Mouse (Mus musculus) liver, postnatal 0 days (tissue): Measurements from ENCODE around the gene Cep350. TPM values are rescaled to one million over a fixed set of nuclear protein-coding genes. Genes with fewer than 3 reads are reported as not detected.

Source experiments
- ATAC-seq: fragments of 200-750 bp; cut with Nextera tagmentation; 2 replicates; pipeline ENCODE4 v1.8.0; 2017; ENCODE audit warnings: mild to moderate bottlenecking, moderate library complexity
- DNase-seq: peaks from one replicate; pipeline ENCODE4 v3.0.0-alpha.2; 2016
- H3K27ac ChIP-seq: fragments of 300-500 bp; sonication (generic); 2 replicates; pipeline ENCODE4 v1.5.1; 2014; ENCODE audit warnings: antibody characterized with exemption, moderate library complexity, mild to moderate bottlenecking, low read depth
- H3K27me3 ChIP-seq: fragments of 300-500 bp; sonication (generic); 2 replicates; pipeline ENCODE4 v1.6.1; 2014; ENCODE audit warnings: low read length, control low read depth, mixed read lengths; ENCODE audit not compliant: insufficient read depth
- H3K36me3 ChIP-seq: fragments of 300-500 bp; sonication (generic); replicated peaks from 2 replicates; pipeline ENCODE4 v1.6.1; 2014; ENCODE audit warnings: mild to moderate bottlenecking, control low read depth, low read length, moderate library complexity, mixed read lengths; ENCODE audit not compliant: insufficient read depth
- H3K4me1 ChIP-seq: fragments of 300-500 bp; sonication (generic); 2 replicates; pipeline ENCODE4 v1.6.1; 2014; ENCODE audit warnings: antibody characterized with exemption, mild to moderate bottlenecking, control low read depth; ENCODE audit not compliant: insufficient read depth
- H3K4me2 ChIP-seq: fragments of 300-500 bp; sonication (generic); 2 replicates; pipeline ENCODE4 v1.6.1; 2014; ENCODE audit warnings: low read depth, mild to moderate bottlenecking, low read length, moderate library complexity, mixed read lengths
- H3K4me3 ChIP-seq: fragments of 300-500 bp; sonication (generic); 2 replicates; pipeline ENCODE4 v1.5.1; 2014; ENCODE audit warnings: low read depth, low read length
- H3K9ac ChIP-seq: fragments of 300-500 bp; sonication (generic); replicated peaks from 2 replicates; pipeline ENCODE4 v1.6.1; 2014; ENCODE audit warnings: mild to moderate bottlenecking, moderate library complexity
- H3K9me3 ChIP-seq: fragments of 300-500 bp; sonication (generic); 2 replicates; pipeline ENCODE4 v1.6.1; 2016; ENCODE audit warnings: mild to moderate bottlenecking, control low read depth, low read length, mixed read lengths
- CTCF ChIP-seq: sonication (generic); IDR thresholded peaks from 2 replicates; pipeline ENCODE4 v1.5.1; 2016; ENCODE audit warnings: antibody characterized with exemption, low read depth
- EP300 ChIP-seq: IDR thresholded peaks from 2 replicates; pipeline ENCODE4 v1.6.1; 2016; ENCODE audit warnings: antibody characterized with exemption, low read depth, mild to moderate bottlenecking
- WGBS: fragments of 180-500 bp; shearing (Covaris S2); extraction: QIAGEN DNeasy Blood & Tissue Kit; methylation state at CpG from one replicate; pipeline ENCODE4 v1.1.7; 2014; ENCODE audit not compliant: insufficient replicate concordance; 5-methylcytosine and 5-hydroxymethylcytosine counted together
- polyA plus RNA-seq: library from polyadenylated mRNA; unstranded; fragments of >200 nt; fragmentation: Nextera tagmentation; extraction: Ambion mirVana; gene quantifications from 2 replicates; pipeline ENCODE4 v1.2.1, GENCODE M21; 2015

Gene Cep350
- polyA plus RNA-seq, 1 experiment from 2014 or later: 5.7 TPM

- Histone ChIP-seq H3K27ac (no peak overlapping the region), H3K9me3 (no peaks in the 10 kb centered on the region), H3K4me1 (0 out of 2 replicates have a peak, but pooled peaks cover 2% of the 10 kb centered on the region), H3K9ac (no peak overlapping the region), H3K36me3 (peaks cover 24% of the 10 kb centered on the region), H3K27me3 (no peaks in the 10 kb centered on the region), H3K4me2 (no peak overlapping the region), H3K4me3 (no peak overlapping the region)
- WGBS: 87% methylated on average over 8 of the region's 8 CpGs
- TF ChIP-seq EP300 (no peak), CTCF (no peak)
- ATAC-seq: no peak
- DNase-seq: no peak
These were observed 29.3 kb upstream of the Cep350 start for GRCm38 (mm10) chr1:156002366-156002765.

GRCm38 (mm10) chr1:155995612-155996011 lies 22.6 kb upstream of the Cep350 start:
- no peak for ATAC-seq
- no peaks in the 10 kb centered on the region for H3K4me1 ChIP-seq
- no peaks in the 10 kb centered on the region for H3K27me3 ChIP-seq
- no peak for TF ChIP-seq CTCF
- no peak for TF ChIP-seq EP300
- H3K36me3 ChIP-seq: no peaks in the 10 kb centered on the region
- H3K9me3 ChIP-seq: no peaks in the 10 kb centered on the region
- WGBS: 30% methylated on average over 2 of the region's 2 CpGs
- H3K4me2 ChIP-seq: no peak overlapping the region
- no peak overlapping the region for H3K27ac ChIP-seq
- H3K4me3 ChIP-seq: no peak overlapping the region
- DNase-seq: no peak
- no peak overlapping the region for H3K9ac ChIP-seq

GRCm38 (mm10) chr1:155994524-155994923 lies 21.5 kb upstream of the Cep350 start:
- Histone ChIP-seq H3K9ac (no peak overlapping the region), H3K27me3 (no peaks in the 10 kb centered on the region), H3K4me3 (no peak overlapping the region), H3K27ac (no peak overlapping the region), H3K4me2 (no peak overlapping the region), H3K9me3 (no peaks in the 10 kb centered on the region), H3K4me1 (no peaks in the 10 kb centered on the region), H3K36me3 (no peaks in the 10 kb centered on the region)
- ATAC-seq (no peak), DNase-seq (no peak)
- 57% methylated on average over 2 of the region's 2 CpGs for WGBS
- TF ChIP-seq CTCF: no peak
- TF ChIP-seq EP300: no peak

- no peak overlapping the region for H3K9ac ChIP-seq
- TF ChIP-seq EP300 (no peak), CTCF (no peak)
- WGBS: 66% methylated on average over 11 of the region's 11 CpGs
- H3K4me2 ChIP-seq: no peak overlapping the region
- H3K4me1 ChIP-seq: no peaks in the 10 kb centered on the region
- H3K4me3 ChIP-seq: no peak overlapping the region
- H3K9me3 ChIP-seq: no peaks in the 10 kb centered on the region
- H3K27me3 ChIP-seq: no peaks in the 10 kb centered on the region
- no peaks in the 10 kb centered on the region for H3K36me3 ChIP-seq
- no peak for ATAC-seq
- no peak overlapping the region for H3K27ac ChIP-seq
- no peak for DNase-seq
These were observed 17.3 kb upstream of the Cep350 start for GRCm38 (mm10) chr1:155990391-155990790.

GRCm38 (mm10) chr1:155989387-155989786 lies 16.3 kb upstream of the Cep350 start:
- no peak overlapping the region for H3K4me2 ChIP-seq
- 31% methylated on average over 2 of the region's 2 CpGs for WGBS
- H3K9ac ChIP-seq: no peak overlapping the region
- no peaks in the 10 kb centered on the region for H3K4me1 ChIP-seq
- no peak overlapping the region for H3K27ac ChIP-seq
- H3K36me3 ChIP-seq: no peaks in the 10 kb centered on the region
- ATAC-seq: no peak
- TF ChIP-seq CTCF: no peak
- TF ChIP-seq EP300: no peak
- H3K4me3 ChIP-seq: no peak overlapping the region
- no peak for DNase-seq
- no peaks in the 10 kb centered on the region for H3K27me3 ChIP-seq
- no peaks in the 10 kb centered on the region for H3K9me3 ChIP-seq

- DNase-seq (no peak), ATAC-seq (no peak)
- Histone ChIP-seq H3K4me3 (no peak overlapping the region), H3K27me3 (no peaks in the 10 kb centered on the region), H3K4me1 (no peaks in the 10 kb centered on the region), H3K36me3 (no peaks in the 10 kb centered on the region), H3K9ac (no peak overlapping the region), H3K9me3 (no peaks in the 10 kb centered on the region), H3K4me2 (no peak overlapping the region), H3K27ac (no peak overlapping the region)
- WGBS: 80% methylated on average over 2 of the region's 2 CpGs
- TF ChIP-seq CTCF: no peak
- no peak for TF ChIP-seq EP300
These were observed 14.6 kb upstream of the Cep350 start for GRCm38 (mm10) chr1:155987625-155988024.

GRCm38 (mm10) chr1:155974931-155975330 lies 1.9 kb upstream of the Cep350 start:
- Histone ChIP-seq H3K9me3 (no peaks in the 10 kb centered on the region), H3K4me2 (peak overlapping the region; percentile 90), H3K4me1 (peaks cover 21% of the 10 kb centered on the region), H3K4me3 (no peak overlapping the region), H3K27me3 (no peaks in the 10 kb centered on the region), H3K9ac (no peak overlapping the region), H3K36me3 (no peaks in the 10 kb centered on the region), H3K27ac (no peak overlapping the region)
- no peak for DNase-seq
- WGBS: 34% methylated on average over 2 of the region's 2 CpGs
- no peak for TF ChIP-seq CTCF
- TF ChIP-seq EP300: 0 out of 2 replicates have a peak, but pooled peaks have one; percentile 18
- no peak for ATAC-seq
